Mouse (Mus musculus) C2C12 (cell line): ENCODE results near the gene Zfp609. TPM values are rescaled to one million over a fixed set of nuclear protein-coding genes. Genes with fewer than 3 reads are reported as not detected.

ENCODE experiments used
- H3K27me3 ChIP-seq: one replicate; pipeline ENCODE4 v1.6.1; 2011; ENCODE audit not compliant: control insufficient read depth, insufficient read depth, insufficient read length
- H3K36me3 ChIP-seq: one replicate; pipeline ENCODE4 v1.6.1; 2011; ENCODE audit not compliant: control insufficient read depth, insufficient read depth
- H3K4me3 ChIP-seq: one replicate; pipeline ENCODE4 v1.5.1; 2011; ENCODE audit warnings: mild to moderate bottlenecking, control low read depth; ENCODE audit not compliant: poor library complexity, insufficient read depth, severe bottlenecking
- H3K79me2 ChIP-seq: one replicate; pipeline ENCODE4 v1.6.1; 2011; ENCODE audit not compliant: control insufficient read depth, insufficient read depth
- H3K79me3 ChIP-seq: one replicate; pipeline ENCODE4 v1.6.1; 2011; ENCODE audit warnings: low read depth, control low read depth
- H3ac ChIP-seq: one replicate; pipeline ENCODE3; 2011; ENCODE audit warnings: low read depth; ENCODE audit not compliant: control insufficient read depth, insufficient read length
- CEBPB ChIP-seq: IDR thresholded peaks from one replicate; pipeline ENCODE4 v1.6.1; 2011; ENCODE audit warnings: low read depth, mild to moderate bottlenecking, control low read depth, moderate library complexity
- CTCF ChIP-seq: IDR thresholded peaks from one replicate; pipeline ENCODE4 v1.5.1; 2011; ENCODE audit not compliant: control insufficient read depth, insufficient read depth, insufficient read length
- FOSL1 ChIP-seq: IDR thresholded peaks from one replicate; pipeline ENCODE4 v1.8.0; 2011; ENCODE audit warnings: mild to moderate bottlenecking, low read length; ENCODE audit not compliant: poor library complexity, insufficient read depth, severe bottlenecking
- MAX ChIP-seq: IDR thresholded peaks from one replicate; pipeline ENCODE4 v1.6.1; 2011; ENCODE audit warnings: mild to moderate bottlenecking, control low read depth
- MYOD1 ChIP-seq: IDR thresholded peaks from one replicate; pipeline ENCODE4 v1.6.1; 2011; ENCODE audit warnings: low read depth; ENCODE audit not compliant: control insufficient read depth, insufficient read length
- MYOG ChIP-seq: IDR thresholded peaks from one replicate; pipeline ENCODE4 v1.6.1; 2011; ENCODE audit not compliant: control insufficient read depth, insufficient read length; ENCODE audit errors: extremely low read depth
- USF1 ChIP-seq: IDR thresholded peaks from one replicate; pipeline ENCODE4 v1.6.1; 2011; ENCODE audit warnings: low read depth, mild to moderate bottlenecking, control low read depth, moderate library complexity
- polyA plus RNA-seq: library from polyadenylated mRNA; unstranded; fragments of >200 nt; fragmentation: generic; extraction: Trizol; gene quantifications from one replicate; pipeline ENCODE4 v1.2.1, GENCODE M21; 2012; ENCODE audit warnings: missing spikeins

The Zfp609 gene
- polyA plus RNA-seq, 1 experiment, result 8.4 TPM

- H3K4me3 ChIP-seq, result no peak overlapping the region
- H3K36me3 ChIP-seq, result no peaks in the 10 kb centered on the region
- TF ChIP-seq FOSL1, result no peak
- H3ac ChIP-seq, result no peak overlapping the region
- no peaks in the 10 kb centered on the region for H3K27me3 ChIP-seq
- H3K79me3 ChIP-seq, result no peaks in the 10 kb centered on the region
- no peaks in the 10 kb centered on the region for H3K79me2 ChIP-seq
Measured at GRCm38 (mm10) chr9:65839841-65840240, 12.5 kb upstream of the Zfp609 start.

- H3ac ChIP-seq, result no peak overlapping the region
- no peak overlapping the region for H3K4me3 ChIP-seq
- H3K79me2 ChIP-seq, result no peaks in the 10 kb centered on the region
- H3K79me3 ChIP-seq, result no peaks in the 10 kb centered on the region
- H3K27me3 ChIP-seq, result no peaks in the 10 kb centered on the region
- peaks cover 7% of the 10 kb centered on the region for H3K36me3 ChIP-seq
- no peak for TF ChIP-seq MYOD1
- TF ChIP-seq CEBPB, result no peak
- TF ChIP-seq FOSL1, result no peak
- TF ChIP-seq USF1, result no peak
- TF ChIP-seq MAX, result no peak
- no peak for TF ChIP-seq CTCF
- TF ChIP-seq MYOG, result no peak
Measured at GRCm38 (mm10) chr9:65836916-65837315, 9.6 kb upstream of the Zfp609 start.

DNA sequence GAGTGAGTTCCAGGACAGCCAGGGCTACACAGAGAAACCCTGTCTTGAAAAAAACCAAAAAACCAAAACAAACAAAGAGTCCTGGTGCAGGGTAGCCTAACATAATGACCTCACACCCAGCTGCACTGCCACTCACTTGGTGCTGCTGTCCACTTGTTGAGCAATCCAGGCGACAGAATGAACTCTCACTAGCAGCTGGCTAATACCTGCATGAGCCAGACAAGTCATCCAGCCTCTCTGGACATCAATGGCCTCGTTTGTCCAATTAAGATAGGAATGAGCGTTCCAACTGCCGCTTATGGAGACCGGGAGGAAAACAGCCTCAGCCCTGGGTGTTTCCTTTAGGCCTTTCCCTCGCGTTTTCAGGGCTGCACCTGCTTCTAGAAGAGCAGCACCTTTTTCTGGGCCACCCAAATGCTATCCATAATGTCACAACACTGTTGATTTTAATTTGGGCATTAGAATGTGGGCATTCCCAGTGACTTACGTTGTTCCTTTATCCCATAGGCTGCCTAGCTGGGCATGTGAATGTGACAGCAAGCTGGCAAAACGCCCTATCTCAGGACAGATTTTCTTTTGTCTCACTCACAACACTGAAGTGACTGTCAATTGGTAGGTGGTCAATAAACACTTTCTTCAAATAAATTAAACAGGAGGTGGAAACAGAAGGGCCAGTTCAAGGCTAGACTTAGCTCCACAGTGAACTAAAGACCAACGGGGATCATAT, 7.4 kb upstream of the Zfp609 start:
- TF ChIP-seq CTCF, result no peak
- TF ChIP-seq MAX, result no peak
- TF ChIP-seq MYOG, result no peak
- no peak for TF ChIP-seq FOSL1
- no peak for TF ChIP-seq USF1
- no peak for TF ChIP-seq CEBPB
- TF ChIP-seq MYOD1, result no peak
- H3ac ChIP-seq, result no peak overlapping the region

DNA sequence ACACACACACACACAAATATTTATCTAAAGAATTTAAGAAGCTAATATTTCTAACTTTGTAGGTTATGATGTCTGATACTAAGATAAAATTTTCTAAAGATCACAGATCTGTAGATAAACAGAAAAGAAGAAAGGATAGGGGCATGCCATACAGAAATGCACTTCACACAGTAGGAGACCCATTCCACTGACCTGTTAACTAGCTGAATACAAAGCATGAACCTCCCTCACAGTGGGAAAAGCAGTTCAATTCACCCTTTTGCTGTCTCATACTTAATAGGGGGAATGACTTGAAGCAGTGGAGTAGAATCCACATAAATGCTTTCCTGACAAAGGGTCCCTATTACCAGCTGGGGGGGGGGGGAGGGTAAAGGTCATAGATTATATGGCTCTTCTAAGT, 6.3 kb upstream of the Zfp609 start:
- no peak overlapping the region for H3ac ChIP-seq
- H3K27me3 ChIP-seq, result no peaks in the 10 kb centered on the region
- TF ChIP-seq FOSL1, result no peak
- TF ChIP-seq MYOD1, result no peak
- no peak for TF ChIP-seq CEBPB
- no peak for TF ChIP-seq CTCF
- no peak for TF ChIP-seq USF1
- TF ChIP-seq MYOG, result no peak
- no peak for TF ChIP-seq MAX
- no peaks in the 10 kb centered on the region for H3K79me3 ChIP-seq
- peaks cover 13% of the 10 kb centered on the region for H3K36me3 ChIP-seq
- no peak overlapping the region for H3K4me3 ChIP-seq
- no peaks in the 10 kb centered on the region for H3K79me2 ChIP-seq

More for the DNA sequence above, 7.4 kb upstream of the Zfp609 start:
- Histone ChIP-seq H3K79me2 (no peaks in the 10 kb centered on the region), H3K36me3 (peaks cover 13% of the 10 kb centered on the region), H3K79me3 (no peaks in the 10 kb centered on the region), H3K27me3 (no peaks in the 10 kb centered on the region), H3K4me3 (no peak overlapping the region)

DNA sequence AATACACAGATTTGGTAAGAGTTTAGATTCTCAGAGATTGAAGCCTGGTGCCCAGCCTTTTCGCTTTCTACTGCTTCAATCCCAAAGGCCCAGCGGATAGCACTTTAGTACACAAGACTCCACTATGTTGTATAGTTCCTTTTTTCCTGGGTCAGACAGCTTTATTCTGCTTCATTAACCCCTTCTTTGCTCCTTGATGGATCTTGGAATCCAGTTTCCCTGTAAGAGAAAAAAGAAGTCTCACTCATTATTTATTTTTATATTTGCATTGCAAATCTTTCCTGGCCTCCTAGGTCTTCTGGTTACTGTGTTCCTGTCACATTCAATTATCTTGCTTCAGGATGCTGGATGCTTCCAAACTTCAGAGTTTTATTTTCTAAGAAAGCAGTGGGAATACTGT, 5.9 kb upstream of the Zfp609 start:
- Histone ChIP-seq H3K36me3 (peaks cover 13% of the 10 kb centered on the region), H3K4me3 (no peak overlapping the region), H3K79me3 (no peaks in the 10 kb centered on the region), H3K27me3 (no peaks in the 10 kb centered on the region), H3K79me2 (peaks cover 1% of the 10 kb centered on the region), H3ac (no peak overlapping the region)
- no peak for TF ChIP-seq CEBPB
- no peak for TF ChIP-seq MAX
- TF ChIP-seq CTCF, result no peak
- TF ChIP-seq MYOG, result no peak
- no peak for TF ChIP-seq FOSL1
- TF ChIP-seq USF1, result no peak
- TF ChIP-seq MYOD1, result no peak

DNA sequence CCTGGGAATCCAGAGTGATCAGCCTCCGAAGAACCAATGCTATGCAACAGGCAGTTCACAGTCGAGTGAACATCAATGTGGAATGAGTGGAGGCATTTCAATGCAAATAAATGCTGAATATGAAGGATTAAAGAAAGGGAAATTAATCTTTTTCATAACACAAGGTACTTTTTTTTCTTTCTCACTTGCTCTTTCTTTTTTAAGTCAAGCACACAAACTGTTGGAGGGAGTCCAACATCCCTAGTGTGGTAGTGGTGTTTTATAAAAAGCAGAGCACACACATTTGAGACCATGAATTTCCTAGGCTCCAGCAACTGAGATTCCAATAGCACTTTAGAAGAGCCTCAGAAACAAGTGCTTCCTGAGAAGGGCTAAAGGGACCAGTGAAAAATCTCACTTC, 4.7 kb upstream of the Zfp609 start:
- H3K36me3 ChIP-seq, result peaks cover 13% of the 10 kb centered on the region
- H3ac ChIP-seq, result no peak overlapping the region
- TF ChIP-seq USF1, result no peak
- no peak for TF ChIP-seq CTCF
- TF ChIP-seq CEBPB, result no peak
- peaks cover 5% of the 10 kb centered on the region for H3K79me2 ChIP-seq
- H3K79me3 ChIP-seq, result no peaks in the 10 kb centered on the region
- H3K27me3 ChIP-seq, result no peaks in the 10 kb centered on the region
- no peak overlapping the region for H3K4me3 ChIP-seq
